Mouse (Mus musculus) hindbrain, embryonic 14.5 days (tissue): ENCODE data around the gene Lamb3. TPM values are rescaled to one million over a fixed set of nuclear protein-coding genes. Genes with fewer than 3 reads are reported as not detected.

Experiments used
- ATAC-seq: fragments of 200-750 bp; cut with Nextera tagmentation; 2 replicates; pipeline ENCODE4 v1.8.0; 2017; ENCODE audit warnings: moderate number of reproducible peaks, mild to moderate bottlenecking, moderate TSS enrichment, moderate library complexity; ENCODE audit not compliant: low FRiP score
- DNase-seq: peaks from one replicate; pipeline ENCODE4 v3.0.0-alpha.2; 2015; ENCODE audit warnings: low spot score
- H3K27ac ChIP-seq: fragments of 300-500 bp; sonication (generic); 2 replicates; pipeline ENCODE4 v1.5.1; 2014; ENCODE audit warnings: mild to moderate bottlenecking, moderate library complexity
- H3K27me3 ChIP-seq: fragments of 300-500 bp; sonication (generic); 2 replicates; pipeline ENCODE4 v1.6.1; 2014; ENCODE audit warnings: mild to moderate bottlenecking, low read length, mixed read lengths; ENCODE audit not compliant: control insufficient read depth, insufficient read depth
- H3K36me3 ChIP-seq: fragments of 300-500 bp; sonication (generic); replicated peaks from 2 replicates; pipeline ENCODE4 v1.6.1; 2014; ENCODE audit not compliant: control insufficient read depth, insufficient read depth
- H3K4me1 ChIP-seq: fragments of 300-500 bp; sonication (generic); replicated peaks from 2 replicates; pipeline ENCODE4 v1.6.1; 2014; ENCODE audit warnings: antibody characterized with exemption, low read length, mixed read lengths; ENCODE audit not compliant: control insufficient read depth, insufficient read depth
- H3K4me2 ChIP-seq: fragments of 300-500 bp; sonication (generic); replicated peaks from 2 replicates; pipeline ENCODE4 v1.6.1; 2014; ENCODE audit warnings: mild to moderate bottlenecking, moderate library complexity
- H3K4me3 ChIP-seq: fragments of 300-500 bp; sonication (generic); replicated peaks from 2 replicates; pipeline ENCODE4 v1.5.1; 2014; ENCODE audit warnings: mild to moderate bottlenecking, low read length
- H3K9ac ChIP-seq: fragments of 300-500 bp; sonication (generic); 2 replicates; pipeline ENCODE4 v1.6.1; 2014
- H3K9me3 ChIP-seq: fragments of 300-500 bp; sonication (generic); 2 replicates; pipeline ENCODE4 v1.6.1; 2016; ENCODE audit warnings: low read length; ENCODE audit not compliant: control insufficient read depth
- WGBS: fragments of 180-500 bp; shearing (Covaris S2); extraction: QIAGEN DNeasy Blood & Tissue Kit; methylation state at CpG from one replicate; pipeline ENCODE4 v1.1.7; 2014; 5-methylcytosine and 5-hydroxymethylcytosine counted together
- polyA plus RNA-seq: library from polyadenylated mRNA; unstranded; fragments of >200 nt; fragmentation: Nextera tagmentation; extraction: Ambion mirVana; gene quantifications from 2 replicates; pipeline ENCODE4 v1.2.1, GENCODE M21; 2014

Gene Lamb3
- polyA plus RNA-seq, 1 experiment from 2014 or later = 0.31 TPM

DNA sequence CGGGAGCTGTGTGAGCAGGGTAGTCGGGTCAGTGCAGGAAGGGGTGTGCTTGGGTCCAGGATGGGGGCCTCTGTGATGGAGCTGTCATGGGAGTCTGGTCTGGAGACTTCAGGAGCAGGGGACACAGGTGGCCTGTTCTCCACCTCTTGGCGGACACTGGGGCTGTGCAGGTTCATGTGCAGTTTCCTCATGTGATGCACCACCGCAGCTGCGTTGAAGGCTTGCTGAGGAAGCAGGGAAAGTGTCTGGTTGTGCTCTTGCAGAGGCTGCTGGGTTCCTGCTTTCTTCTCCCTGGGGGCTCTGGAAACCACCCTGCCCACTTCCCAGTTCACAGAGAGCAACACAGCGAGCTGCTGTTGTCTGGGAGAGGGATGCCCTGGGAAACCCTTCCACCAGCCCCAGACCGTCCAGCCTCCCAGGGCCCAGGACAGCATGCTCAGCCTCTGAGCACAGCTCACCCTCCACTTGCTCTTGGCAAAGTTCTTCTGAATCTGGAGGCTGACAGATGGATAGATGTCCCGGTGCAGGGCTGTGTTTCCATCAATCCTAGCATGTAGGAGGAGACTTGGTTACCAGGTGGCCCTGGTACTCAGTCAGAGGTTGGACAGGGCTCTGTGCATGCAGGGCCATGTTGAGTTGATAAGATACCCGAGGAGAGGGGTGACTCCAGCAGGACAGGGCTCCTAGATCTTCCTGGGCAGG, 140.9 kb downstream of the Lamb3 start:
- Histone ChIP-seq H3K27me3 (no peaks in the 10 kb centered on the region), H3K4me1 (no peaks in the 10 kb centered on the region), H3K36me3 (peaks cover 69% of the 10 kb centered on the region), H3K9ac (no peak overlapping the region), H3K9me3 (no peaks in the 10 kb centered on the region), H3K27ac (no peak overlapping the region), H3K4me3 (no peak overlapping the region), H3K4me2 (no peak overlapping the region)
- DNase-seq (no peak), ATAC-seq (no peak)
- 77% methylated on average over 9 of the region's 9 CpGs for WGBS

DNA sequence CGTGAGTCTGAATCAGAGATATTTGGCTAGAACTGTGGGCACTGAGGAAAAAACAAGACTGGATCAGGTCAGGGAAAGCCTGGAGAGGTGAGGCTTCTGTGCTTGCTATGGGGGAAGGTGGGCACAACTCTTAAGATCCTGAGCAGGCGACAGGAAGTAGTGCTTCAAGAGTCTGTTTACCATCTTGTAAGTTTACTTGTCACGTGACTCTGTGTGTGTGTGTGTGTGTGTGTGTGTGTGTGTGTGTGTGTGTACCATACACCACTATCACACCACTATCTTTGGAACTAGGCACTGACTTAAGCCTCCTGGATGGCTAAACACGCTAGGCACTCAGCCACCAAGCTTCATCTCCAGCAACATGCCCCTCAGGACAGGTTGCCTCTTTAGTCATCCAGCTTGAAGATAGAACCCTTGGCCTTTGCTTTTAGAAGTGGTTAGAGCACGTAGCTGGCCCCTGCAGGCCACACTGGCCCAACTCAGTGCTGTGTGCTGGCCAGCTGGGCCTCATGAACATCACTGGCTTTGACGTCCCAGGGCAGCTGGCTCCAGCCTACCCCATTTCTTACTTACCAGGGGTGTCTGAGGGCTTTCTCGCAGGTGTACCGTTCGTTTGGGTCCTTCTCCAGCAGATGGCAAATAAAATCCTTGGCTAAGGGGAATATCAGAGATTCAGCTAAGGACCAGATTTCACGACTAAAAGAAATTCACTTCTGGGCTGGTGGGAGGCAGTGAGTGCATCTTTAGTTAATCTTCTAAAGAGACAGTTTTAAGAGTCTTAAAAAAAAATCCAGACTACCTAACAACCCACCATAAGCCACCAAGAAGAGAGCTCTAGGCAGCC, 142.4 kb downstream of the Lamb3 start:
- Histone ChIP-seq H3K9me3 (no peaks in the 10 kb centered on the region), H3K36me3 (peaks cover 77% of the 10 kb centered on the region), H3K27ac (no peak overlapping the region), H3K4me1 (no peaks in the 10 kb centered on the region), H3K9ac (no peak overlapping the region), H3K4me3 (no peak overlapping the region), H3K4me2 (no peak overlapping the region), H3K27me3 (no peaks in the 10 kb centered on the region)
- DNase-seq (no peak), ATAC-seq (no peak)
- WGBS = 87% methylated on average over 10 of the region's 10 CpGs

DNA sequence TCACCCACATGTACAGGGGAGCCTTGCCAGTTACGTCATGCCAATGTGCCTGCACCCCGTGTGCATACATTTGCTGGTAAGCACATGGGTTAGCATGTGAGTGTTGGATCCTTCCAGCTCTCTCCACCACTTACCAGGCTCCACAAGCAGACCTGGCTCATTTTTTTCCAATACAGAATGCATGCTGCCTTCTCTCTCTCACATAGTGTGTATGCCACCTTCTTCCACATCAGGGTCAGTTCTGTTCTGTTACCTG, 143.0 kb downstream of the Lamb3 start:
- H3K4me1 ChIP-seq = no peaks in the 10 kb centered on the region
- no peaks in the 10 kb centered on the region for H3K27me3 ChIP-seq
- DNase-seq (no peak), ATAC-seq (no peak)
- H3K4me2 ChIP-seq = no peak overlapping the region
- WGBS = 94% methylated on average over 2 of the region's 2 CpGs
- H3K36me3 ChIP-seq = peaks cover 83% of the 10 kb centered on the region
- H3K9me3 ChIP-seq = no peaks in the 10 kb centered on the region
- no peak overlapping the region for H3K9ac ChIP-seq
- H3K4me3 ChIP-seq = no peak overlapping the region
- H3K27ac ChIP-seq = no peak overlapping the region

DNA sequence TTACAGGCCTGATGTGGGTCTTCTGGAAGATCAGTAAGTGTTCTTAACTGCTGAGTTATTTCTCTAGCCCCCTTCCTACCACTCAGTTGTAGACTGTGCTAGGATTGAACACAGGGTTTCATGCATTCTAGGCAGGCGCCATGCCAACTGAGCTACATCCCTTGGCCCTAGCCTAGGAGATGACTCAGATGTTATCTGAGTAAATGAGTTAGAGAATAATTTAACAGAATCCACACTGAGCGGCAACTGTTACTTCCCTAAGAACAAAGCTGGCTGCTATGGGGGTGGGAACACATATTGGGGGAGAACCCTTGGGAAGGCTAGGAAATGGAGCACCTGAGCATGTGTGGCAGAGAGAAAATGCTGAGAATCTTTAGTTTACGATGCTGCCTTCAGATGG, 144.1 kb downstream of the Lamb3 start:
- WGBS = 78% methylated on average over 3 of the region's 3 CpGs
- H3K36me3 ChIP-seq = peaks cover 87% of the 10 kb centered on the region
- no peak overlapping the region for H3K9ac ChIP-seq
- DNase-seq (no peak), ATAC-seq (no peak)
- H3K9me3 ChIP-seq = no peaks in the 10 kb centered on the region
- no peak overlapping the region for H3K4me3 ChIP-seq
- no peak overlapping the region for H3K27ac ChIP-seq
- no peak overlapping the region for H3K4me2 ChIP-seq
- H3K27me3 ChIP-seq = no peaks in the 10 kb centered on the region
- H3K4me1 ChIP-seq = no peaks in the 10 kb centered on the region

DNA sequence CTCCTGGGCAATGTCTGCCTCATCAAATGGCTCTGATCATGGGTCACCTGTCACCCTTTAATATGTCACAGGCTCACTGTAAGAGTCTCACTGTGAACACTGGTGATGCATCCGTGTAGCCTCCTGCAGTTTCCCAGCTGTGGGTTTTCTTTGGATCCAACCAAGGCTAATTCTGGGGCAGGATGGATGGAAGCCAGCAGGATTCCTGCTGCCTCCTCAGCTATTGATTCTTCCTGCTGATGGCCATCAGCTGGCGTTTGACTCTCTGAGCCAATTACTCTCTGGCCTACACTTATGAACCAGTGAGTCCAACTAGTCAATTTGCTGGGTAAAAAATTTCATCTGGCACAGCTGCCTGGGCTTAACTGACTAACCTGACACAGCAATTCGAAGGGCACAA, 151.7 kb downstream of the Lamb3 start:
- DNase-seq (no peak), ATAC-seq (no peak)
- Histone ChIP-seq H3K36me3 (peaks cover 54% of the 10 kb centered on the region), H3K9me3 (no peaks in the 10 kb centered on the region), H3K4me2 (no peak overlapping the region), H3K4me1 (0 out of 2 replicates have a peak, but pooled peaks cover 3% of the 10 kb centered on the region), H3K27me3 (no peaks in the 10 kb centered on the region), H3K27ac (no peak overlapping the region), H3K9ac (no peak overlapping the region), H3K4me3 (no peak overlapping the region)
- 76% methylated on average over 3 of the region's 3 CpGs for WGBS

DNA sequence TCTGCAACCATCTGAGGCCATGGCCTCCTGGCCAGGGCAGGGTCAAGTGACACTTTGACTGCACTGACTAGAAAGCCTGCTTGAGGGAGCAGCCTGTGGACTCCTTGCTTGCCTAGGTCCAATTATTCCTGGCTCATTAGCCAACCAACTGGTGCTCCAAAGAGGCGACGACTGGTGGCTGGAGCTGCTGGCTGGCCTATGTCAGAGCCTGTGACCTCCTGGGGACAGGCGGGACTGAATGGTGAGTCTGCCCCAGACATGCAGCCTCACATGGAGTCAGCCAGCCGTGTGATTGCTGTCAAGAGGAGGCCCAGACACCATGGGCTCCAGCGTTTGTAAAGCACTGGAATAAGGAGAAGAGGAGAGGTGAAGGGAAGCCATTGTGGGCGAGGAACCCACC, 153.7 kb downstream of the Lamb3 start:
- WGBS = 27% methylated on average over 6 of the region's 6 CpGs
- ATAC-seq (no peak), DNase-seq (no peak)
- Histone ChIP-seq H3K4me1 (0 out of 2 replicates have a peak, but pooled peaks cover 3% of the 10 kb centered on the region), H3K27ac (no peak overlapping the region), H3K27me3 (no peaks in the 10 kb centered on the region), H3K9me3 (no peaks in the 10 kb centered on the region), H3K9ac (no peak overlapping the region), H3K4me3 (no peak overlapping the region), H3K4me2 (no peak overlapping the region), H3K36me3 (peaks cover 40% of the 10 kb centered on the region)

DNA sequence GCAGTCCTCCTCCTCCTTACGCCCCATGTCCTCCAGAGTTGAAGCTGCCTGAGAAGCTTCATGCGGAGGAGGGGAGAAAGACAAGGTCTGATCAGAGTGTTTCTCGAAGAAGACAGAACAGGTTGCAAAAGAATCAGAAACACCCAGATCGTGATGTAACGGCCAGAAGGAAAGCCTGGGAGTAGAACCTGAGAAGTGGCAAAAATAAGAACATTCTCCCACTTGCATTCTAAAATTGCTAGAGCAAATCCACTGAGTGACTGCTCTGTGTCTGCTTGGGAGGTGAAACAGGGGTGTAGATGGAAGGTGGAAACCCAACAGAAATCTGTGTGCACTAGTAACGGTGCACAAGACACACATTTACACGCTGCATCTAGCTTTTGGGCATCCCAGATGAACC, 154.6 kb downstream of the Lamb3 start:
- DNase-seq (no peak), ATAC-seq (no peak)
- H3K9ac ChIP-seq = no peak overlapping the region
- H3K4me2 ChIP-seq = no peak overlapping the region
- H3K4me3 ChIP-seq = no peak overlapping the region
- WGBS = 93% methylated on average over 7 of the region's 7 CpGs
- no peaks in the 10 kb centered on the region for H3K9me3 ChIP-seq
- peaks cover 34% of the 10 kb centered on the region for H3K36me3 ChIP-seq
- H3K27me3 ChIP-seq = no peaks in the 10 kb centered on the region
- no peak overlapping the region for H3K27ac ChIP-seq
- H3K4me1 ChIP-seq = 0 out of 2 replicates have a peak, but pooled peaks cover 4% of the 10 kb centered on the region

DNA sequence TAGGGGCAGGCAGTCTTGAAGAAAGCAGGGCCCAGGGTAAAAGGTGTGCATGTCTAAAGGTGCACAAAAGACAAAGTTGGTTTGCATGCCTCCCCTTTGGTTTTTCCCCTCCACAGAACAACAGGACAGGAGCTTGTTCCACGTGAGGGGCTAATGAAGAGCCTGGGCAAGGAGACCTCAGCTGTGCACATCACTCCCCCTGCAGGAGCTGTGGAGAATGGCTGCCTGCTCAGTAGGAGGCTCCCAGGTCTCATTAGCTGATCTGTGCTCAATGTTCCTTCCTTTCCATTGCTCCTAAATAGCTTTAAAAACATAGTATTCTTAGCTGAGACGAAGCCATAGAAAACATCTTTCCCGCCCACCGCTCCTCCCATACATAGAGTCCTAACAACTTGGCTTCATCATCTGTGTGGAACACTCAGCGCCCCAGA, 156.3 kb downstream of the Lamb3 start:
- ATAC-seq (no peak), DNase-seq (peak; percentile 50)
- Histone ChIP-seq H3K4me1 (peaks cover 21% of the 10 kb centered on the region), H3K4me3 (no peak overlapping the region), H3K27me3 (no peaks in the 10 kb centered on the region), H3K27ac (no peak overlapping the region), H3K9me3 (no peaks in the 10 kb centered on the region), H3K4me2 (no peak overlapping the region), H3K36me3 (peaks cover 29% of the 10 kb centered on the region), H3K9ac (no peak overlapping the region)
- 65% methylated on average over 5 of the region's 5 CpGs for WGBS

DNA sequence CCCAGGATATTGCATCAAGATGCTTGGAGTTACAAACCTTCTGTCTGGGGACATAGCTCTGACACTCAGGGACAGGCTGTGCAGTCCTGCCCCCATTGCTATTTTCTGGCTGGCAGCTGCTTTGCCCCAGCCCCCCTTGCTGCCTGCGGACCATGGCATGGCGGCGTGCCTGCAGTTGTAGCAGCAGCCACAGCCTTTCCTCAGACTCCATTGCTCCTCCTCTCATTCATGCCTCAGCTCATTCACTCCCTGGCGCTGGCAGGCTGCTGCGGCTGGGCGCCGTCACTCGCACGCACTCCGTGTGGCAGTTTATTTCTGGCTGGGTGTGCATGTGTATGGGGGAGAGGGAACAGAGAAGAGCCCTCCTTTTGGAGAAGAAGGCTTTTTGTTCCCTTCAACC, 160.6 kb downstream of the Lamb3 start:
- Histone ChIP-seq H3K9me3 (no peaks in the 10 kb centered on the region), H3K27me3 (no peaks in the 10 kb centered on the region), H3K4me3 (peak overlapping the region; percentile 55), H3K36me3 (no peaks in the 10 kb centered on the region), H3K4me2 (peak overlapping the region; percentile 80), H3K27ac (peak overlapping the region; percentile 34; the same call in 1 of the 2 replicates), H3K4me1 (peaks cover 27% of the 10 kb centered on the region), H3K9ac (peak overlapping the region; percentile 74)
- 8% methylated on average over 10 of the region's 10 CpGs for WGBS
- DNase-seq = peak; percentile 60
- peak; percentile 74 for ATAC-seq
